Mouse (Mus musculus): ENCODE measurements around the gene Eif4ebp2.

- no peak for TF ChIP-seq CTCF (IDR thresholded peaks at IDR 0.05; ENCODE audit: insufficient read depth, low read depth, low read length)
- peak; percentile 64 for TF ChIP-seq POLR2A (IDR thresholded peaks at IDR 0.05; ENCODE audit: insufficient read depth, low read depth, low read length)
Observed at GRCm38 (mm10) chr10:61475594-61476439, 23.4 kb upstream of the Eif4ebp2 start, which contains the start of gene Lrrc20.
